Mouse (Mus musculus): ENCODE results near the gene Lrrc47. TPM values are rescaled to one million over a fixed set of nuclear protein-coding genes. Genes with fewer than 3 reads are reported as not detected.

The Lrrc47 gene
- polyA plus RNA-seq, 1 experiment from 2014 or later = 10.4 TPM

GRCm38 (mm10) chr4:153979243-153979642 lies 32.3 kb upstream of the Lrrc47 start:
- Histone ChIP-seq H3K27me3 (ENCODE audit: control insufficient read depth, insufficient read depth, low read length) (no peaks in the 10 kb centered on the region), H3K36me3 (ENCODE audit: control insufficient read depth, insufficient read depth, low read length) (peaks cover 22% of the 10 kb centered on the region), H3K27ac (ENCODE audit: low read length) (no peak overlapping the region), H3K4me2 (replicated peaks; ENCODE audit: low read depth, low read length) (no peak overlapping the region), H3K9me3 (ENCODE audit: control insufficient read depth, low read depth, low read length) (no peaks in the 10 kb centered on the region), H3K9ac (replicated peaks; ENCODE audit: low read depth, low read length) (no peak overlapping the region), H3K4me1 (ENCODE audit: control insufficient read depth, insufficient read depth, low read length) (peaks cover 8% of the 10 kb centered on the region), H3K4me3 (ENCODE audit: low read depth, low read length) (no peak overlapping the region)
- 88% methylated on average over 10 of the region's 10 CpGs for WGBS
- ATAC-seq (ENCODE audit: insufficient number of reproducible peaks, insufficient read depth, low FRiP score, low read depth) = no peak

DNA sequence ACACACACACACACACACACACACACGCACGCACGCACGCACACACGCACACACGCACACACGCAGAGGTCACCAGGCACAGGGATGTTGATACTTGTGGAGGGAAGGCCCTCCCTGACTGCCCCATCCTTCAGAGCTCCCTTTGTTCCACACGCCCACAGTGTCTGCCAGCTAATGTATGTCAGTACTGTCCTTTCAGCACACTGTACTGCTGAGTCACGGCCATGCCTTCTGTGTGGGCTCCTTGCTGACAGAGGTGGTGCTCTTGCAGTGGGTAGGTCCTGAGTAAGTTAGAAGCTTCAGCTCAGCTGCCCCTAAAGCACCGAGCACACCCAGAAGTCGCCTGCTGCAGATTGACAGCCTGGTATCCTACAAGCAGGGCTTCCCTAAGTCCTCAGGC lies 31.1 kb upstream of the Lrrc47 start:
- Histone ChIP-seq H3K4me1 (ENCODE audit: control insufficient read depth, insufficient read depth, low read length) (peaks cover 8% of the 10 kb centered on the region), H3K9me3 (ENCODE audit: control insufficient read depth, low read depth, low read length) (no peaks in the 10 kb centered on the region), H3K4me3 (ENCODE audit: low read depth, low read length) (no peak overlapping the region), H3K4me2 (replicated peaks; ENCODE audit: low read depth, low read length) (no peak overlapping the region), H3K27ac (ENCODE audit: low read length) (no peak overlapping the region), H3K36me3 (ENCODE audit: control insufficient read depth, insufficient read depth, low read length) (peaks cover 33% of the 10 kb centered on the region), H3K9ac (replicated peaks; ENCODE audit: low read depth, low read length) (no peak overlapping the region), H3K27me3 (ENCODE audit: control insufficient read depth, insufficient read depth, low read length) (no peaks in the 10 kb centered on the region)
- ATAC-seq (ENCODE audit: insufficient number of reproducible peaks, insufficient read depth, low FRiP score, low read depth) = no peak
- WGBS = 87% methylated on average over 11 of the region's 11 CpGs

DNA sequence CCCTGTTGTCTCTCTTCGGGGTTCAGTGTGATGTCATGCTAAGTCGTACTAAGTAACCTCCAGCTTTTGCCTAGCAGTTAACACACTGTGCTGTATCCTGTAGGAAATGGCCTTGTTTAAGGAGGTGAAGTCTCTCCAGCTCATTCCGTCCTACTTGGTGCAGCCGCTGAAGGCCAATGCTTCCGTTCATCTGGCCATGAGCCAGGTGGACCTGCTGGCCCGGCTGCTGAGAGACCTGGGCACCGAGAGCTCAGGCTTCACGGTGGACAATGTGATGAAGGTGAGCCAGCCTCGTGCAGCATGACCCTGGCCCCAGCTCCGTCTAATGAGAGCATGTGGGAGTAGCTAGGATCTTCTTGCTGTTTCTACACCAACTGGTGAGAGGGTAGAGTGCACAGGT lies 18.8 kb upstream of the Lrrc47 start:
- Histone ChIP-seq H3K4me2 (replicated peaks; ENCODE audit: low read depth, low read length) (no peak overlapping the region), H3K9me3 (ENCODE audit: control insufficient read depth, low read depth, low read length) (no peaks in the 10 kb centered on the region), H3K4me3 (ENCODE audit: low read depth, low read length) (no peak overlapping the region), H3K36me3 (ENCODE audit: control insufficient read depth, insufficient read depth, low read length) (peaks cover 70% of the 10 kb centered on the region), H3K27ac (ENCODE audit: low read length) (no peak overlapping the region), H3K9ac (replicated peaks; ENCODE audit: low read depth, low read length) (no peak overlapping the region), H3K4me1 (ENCODE audit: control insufficient read depth, insufficient read depth, low read length) (no peaks in the 10 kb centered on the region), H3K27me3 (ENCODE audit: control insufficient read depth, insufficient read depth, low read length) (no peaks in the 10 kb centered on the region)
- WGBS = 86% methylated on average over 10 of the region's 10 CpGs
- ATAC-seq (ENCODE audit: insufficient number of reproducible peaks, insufficient read depth, low FRiP score, low read depth) = no peak

DNA sequence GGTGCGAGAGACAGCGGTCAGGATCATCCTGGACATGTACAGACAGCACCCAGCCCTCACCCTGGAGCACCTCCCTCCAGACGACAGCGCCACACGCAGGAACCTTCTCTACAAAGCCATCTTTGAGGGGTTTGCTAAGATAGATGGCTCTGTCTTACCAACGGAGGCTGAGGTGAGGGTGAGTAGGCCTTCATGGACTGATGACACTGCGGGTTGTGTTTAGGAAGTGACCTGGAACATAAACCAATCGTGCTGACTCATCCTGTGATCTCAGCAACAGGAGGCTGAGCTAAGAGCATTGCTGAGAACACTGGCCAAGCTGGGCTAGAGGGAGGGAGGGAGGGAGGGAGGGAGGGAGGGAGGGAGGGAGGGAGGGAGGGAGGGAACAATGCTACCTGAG lies 18.0 kb upstream of the Lrrc47 start:
- 90% methylated on average over 8 of the region's 8 CpGs for WGBS
- Histone ChIP-seq H3K4me1 (ENCODE audit: control insufficient read depth, insufficient read depth, low read length) (no peaks in the 10 kb centered on the region), H3K27ac (ENCODE audit: low read length) (no peak overlapping the region), H3K9ac (replicated peaks; ENCODE audit: low read depth, low read length) (no peak overlapping the region), H3K4me2 (replicated peaks; ENCODE audit: low read depth, low read length) (no peak overlapping the region), H3K9me3 (ENCODE audit: control insufficient read depth, low read depth, low read length) (no peaks in the 10 kb centered on the region), H3K36me3 (ENCODE audit: control insufficient read depth, insufficient read depth, low read length) (peaks cover 70% of the 10 kb centered on the region), H3K4me3 (ENCODE audit: low read depth, low read length) (no peak overlapping the region), H3K27me3 (ENCODE audit: control insufficient read depth, insufficient read depth, low read length) (no peaks in the 10 kb centered on the region)
- ATAC-seq (ENCODE audit: insufficient number of reproducible peaks, insufficient read depth, low FRiP score, low read depth) = no peak

DNA sequence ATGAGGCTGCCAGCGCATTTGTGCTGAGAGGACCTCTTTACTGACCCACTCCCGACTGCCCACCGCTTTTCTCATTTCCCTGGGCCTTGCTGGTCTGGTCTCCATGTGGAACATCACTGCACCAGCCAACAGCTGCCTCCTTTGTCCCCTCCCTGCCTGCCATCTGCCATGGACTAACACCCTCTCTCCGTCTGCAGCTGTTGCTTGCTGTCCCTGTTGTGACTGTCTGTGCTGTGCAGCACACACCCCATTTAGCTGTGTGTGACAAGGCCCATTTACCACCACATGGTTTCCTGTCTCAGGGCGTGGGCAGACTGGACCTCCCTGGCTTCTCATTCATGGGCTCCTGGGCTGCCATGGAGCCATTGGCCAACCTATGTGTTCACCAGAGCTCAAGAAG lies 6.0 kb upstream of the Lrrc47 start:
- no peak overlapping the region for H3K4me3 ChIP-seq (ENCODE audit: low read depth, low read length)
- no peaks in the 10 kb centered on the region for H3K4me1 ChIP-seq (ENCODE audit: control insufficient read depth, insufficient read depth, low read length)
- H3K9ac ChIP-seq (replicated peaks; ENCODE audit: low read depth, low read length) = no peak overlapping the region
- H3K27me3 ChIP-seq (ENCODE audit: control insufficient read depth, insufficient read depth, low read length) = no peaks in the 10 kb centered on the region
- H3K27ac ChIP-seq (ENCODE audit: low read length) = no peak overlapping the region
- no peak for ATAC-seq (ENCODE audit: insufficient number of reproducible peaks, insufficient read depth, low FRiP score, low read depth)
- 89% methylated on average over 5 of the region's 5 CpGs for WGBS
- peaks cover 25% of the 10 kb centered on the region for H3K36me3 ChIP-seq (ENCODE audit: control insufficient read depth, insufficient read depth, low read length)
- no peaks in the 10 kb centered on the region for H3K9me3 ChIP-seq (ENCODE audit: control insufficient read depth, low read depth, low read length)
- H3K4me2 ChIP-seq (replicated peaks; ENCODE audit: low read depth, low read length) = no peak overlapping the region

DNA sequence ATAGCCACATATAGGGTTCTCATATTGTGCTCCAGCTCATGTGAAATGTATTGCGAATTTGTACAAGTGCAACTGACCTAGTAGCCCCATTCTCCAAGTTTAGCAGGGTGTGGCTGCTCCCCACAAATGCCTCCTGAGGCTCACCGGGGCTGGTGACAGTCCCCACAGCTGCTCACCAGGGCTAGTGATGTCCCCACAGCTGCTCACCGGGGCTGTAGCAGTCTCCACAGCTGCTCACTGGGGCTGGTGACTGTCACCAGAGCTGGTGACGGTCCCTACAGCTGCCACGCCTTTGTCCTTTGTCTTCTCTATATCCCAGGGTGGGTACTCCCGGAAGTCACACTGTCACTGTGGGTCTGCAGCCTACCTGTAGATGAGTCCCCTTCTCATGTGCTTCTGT lies 5.3 kb upstream of the Lrrc47 start:
- Histone ChIP-seq H3K4me1 (ENCODE audit: control insufficient read depth, insufficient read depth, low read length) (no peaks in the 10 kb centered on the region), H3K9ac (replicated peaks; ENCODE audit: low read depth, low read length) (no peak overlapping the region), H3K27ac (ENCODE audit: low read length) (no peak overlapping the region), H3K27me3 (ENCODE audit: control insufficient read depth, insufficient read depth, low read length) (no peaks in the 10 kb centered on the region), H3K36me3 (ENCODE audit: control insufficient read depth, insufficient read depth, low read length) (peaks cover 25% of the 10 kb centered on the region), H3K4me2 (replicated peaks; ENCODE audit: low read depth, low read length) (no peak overlapping the region), H3K9me3 (ENCODE audit: control insufficient read depth, low read depth, low read length) (no peaks in the 10 kb centered on the region), H3K4me3 (ENCODE audit: low read depth, low read length) (no peak overlapping the region)
- 89% methylated on average over 6 of the region's 6 CpGs for WGBS
- ATAC-seq (ENCODE audit: insufficient number of reproducible peaks, insufficient read depth, low FRiP score, low read depth) = no peak

DNA sequence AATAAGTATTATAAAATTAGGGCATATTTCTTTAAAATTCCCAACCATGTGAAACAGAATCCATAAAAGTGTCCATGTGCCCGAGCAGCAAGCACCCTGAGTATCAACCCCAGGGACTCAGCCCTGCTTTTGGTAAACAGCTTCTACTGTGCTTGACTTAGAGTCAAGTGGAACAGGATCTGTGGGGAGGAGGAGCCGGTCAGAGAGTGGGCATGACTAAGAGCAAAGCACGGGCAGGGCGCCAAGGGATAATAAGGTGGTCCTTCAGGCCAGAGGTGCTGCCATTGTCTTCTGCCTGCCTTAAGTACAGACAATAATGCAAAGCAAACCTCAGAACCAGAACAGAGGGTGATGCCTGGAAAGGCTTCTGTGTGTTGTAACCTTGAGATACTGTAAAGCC lies 3.8 kb upstream of the Lrrc47 start:
- Histone ChIP-seq H3K36me3 (ENCODE audit: control insufficient read depth, insufficient read depth, low read length) (peaks cover 21% of the 10 kb centered on the region), H3K9me3 (ENCODE audit: control insufficient read depth, low read depth, low read length) (no peaks in the 10 kb centered on the region), H3K27ac (ENCODE audit: low read length) (no peak overlapping the region), H3K4me2 (replicated peaks; ENCODE audit: low read depth, low read length) (no peak overlapping the region), H3K27me3 (ENCODE audit: control insufficient read depth, insufficient read depth, low read length) (no peaks in the 10 kb centered on the region), H3K4me3 (ENCODE audit: low read depth, low read length) (no peak overlapping the region), H3K4me1 (ENCODE audit: control insufficient read depth, insufficient read depth, low read length) (peaks cover 3% of the 10 kb centered on the region), H3K9ac (replicated peaks; ENCODE audit: low read depth, low read length) (no peak overlapping the region)
- no peak for ATAC-seq (ENCODE audit: insufficient number of reproducible peaks, insufficient read depth, low FRiP score, low read depth)
- WGBS = 83% methylated on average over 4 of the region's 4 CpGs

DNA sequence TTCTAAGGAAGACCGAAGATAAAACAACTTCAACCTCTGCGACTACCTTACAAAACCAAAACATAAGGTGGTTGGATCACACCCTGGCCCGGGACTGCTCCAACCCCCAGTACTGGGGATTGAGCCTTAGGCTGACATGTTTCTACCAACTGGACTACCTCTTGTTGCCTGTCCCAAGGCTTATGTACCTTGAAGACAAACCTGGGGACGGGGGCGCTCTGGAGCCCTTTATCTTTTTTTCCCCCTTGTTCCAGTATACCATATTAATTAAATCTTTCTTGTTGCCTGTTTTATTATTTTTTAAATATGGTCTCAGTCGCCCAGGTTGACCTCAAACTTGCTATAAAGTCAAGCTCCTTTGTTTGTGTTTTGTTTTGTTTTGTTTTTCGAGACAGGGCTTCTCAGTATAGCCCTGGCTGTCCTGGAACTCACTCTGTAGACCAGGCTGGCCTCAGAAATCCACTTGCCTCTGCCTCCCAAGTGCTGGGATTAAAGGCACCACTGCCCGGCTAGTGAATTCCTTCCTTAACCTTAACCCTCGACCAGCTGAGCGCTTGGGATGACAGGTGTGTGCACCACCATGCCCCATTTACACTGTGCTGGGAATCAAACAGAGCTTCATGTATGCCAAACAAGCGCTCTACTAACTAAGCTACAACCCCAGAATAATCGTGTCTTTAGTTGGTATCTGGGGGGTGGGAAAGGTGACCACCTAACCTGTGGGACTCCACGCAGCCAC lies 455 bp upstream of the Lrrc47 start:
- peak overlapping the region; percentile 95 for H3K9ac ChIP-seq (replicated peaks; ENCODE audit: low read depth, low read length)
- 27% methylated on average over 13 of the region's 13 CpGs for WGBS
- H3K4me1 ChIP-seq (ENCODE audit: control insufficient read depth, insufficient read depth, low read length) = peaks cover 14% of the 10 kb centered on the region
- H3K27ac ChIP-seq (ENCODE audit: low read length) = no peak overlapping the region
- peaks cover 21% of the 10 kb centered on the region; the same call in 1 of the 2 replicates for H3K36me3 ChIP-seq (ENCODE audit: control insufficient read depth, insufficient read depth, low read length)
- H3K4me2 ChIP-seq (replicated peaks; ENCODE audit: low read depth, low read length) = peak overlapping the region; percentile 95
- no peak for ATAC-seq (ENCODE audit: insufficient number of reproducible peaks, insufficient read depth, low FRiP score, low read depth)
- no peaks in the 10 kb centered on the region for H3K9me3 ChIP-seq (ENCODE audit: control insufficient read depth, low read depth, low read length)
- no peaks in the 10 kb centered on the region for H3K27me3 ChIP-seq (ENCODE audit: control insufficient read depth, insufficient read depth, low read length)
- H3K4me3 ChIP-seq (ENCODE audit: low read depth, low read length) = peak overlapping the region; percentile 96

Measured in stomach, embryonic 14.5 days (tissue).